Mouse (Mus musculus) layer of hippocampus, postnatal 14 days (tissue): ENCODE results near the gene Ap1g1. TPM values are rescaled to one million over a fixed set of nuclear protein-coding genes. Genes with fewer than 3 reads are reported as not detected.
"Not testable (repeated sequence)": the region's sequence is repeated elsewhere in the genome, so short reads cannot be mapped to it uniquely, and the experiment has no call there.

ENCODE experiments used
- DNase-seq, 2 experiments: peaks; one replicate each; pipeline ENCODE4 v3.0.0; 2021 to 2022; ENCODE audit warnings: low spot score in 2 of 2, mixed read lengths in 1 of 2
- total RNA-seq, 2 experiments: library from RNA; stranded (reverse); gene quantifications; 2 replicates each; pipeline ENCODE4 v1.2.3; 2021

Gene Ap1g1
- total RNA-seq, 2 experiments from 2014 or later: 85.2 to 88.6 TPM

DNA sequence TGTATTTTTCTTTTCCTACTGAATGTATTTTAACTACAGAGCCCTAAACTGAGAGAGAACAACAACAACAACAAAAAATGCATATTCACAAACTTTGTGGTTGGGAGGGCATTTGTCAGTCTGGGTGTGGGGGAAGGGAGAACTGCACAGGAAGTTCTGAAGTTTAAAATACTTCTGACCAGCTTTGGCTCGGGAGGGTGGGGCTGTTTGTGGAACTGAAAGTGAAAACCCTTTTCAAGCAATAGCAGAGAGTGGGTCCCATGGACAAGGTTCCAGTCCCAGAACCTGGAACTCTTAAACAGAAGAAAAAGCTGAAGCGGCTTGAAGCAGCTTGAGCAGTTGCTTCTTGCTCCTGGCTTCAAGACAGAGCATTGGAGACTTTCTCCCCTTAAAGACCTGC, 85.0 kb downstream of the Ap1g1 start:
- DNase-seq: peak in 1 of 2 experiments; percentile 17

DNA sequence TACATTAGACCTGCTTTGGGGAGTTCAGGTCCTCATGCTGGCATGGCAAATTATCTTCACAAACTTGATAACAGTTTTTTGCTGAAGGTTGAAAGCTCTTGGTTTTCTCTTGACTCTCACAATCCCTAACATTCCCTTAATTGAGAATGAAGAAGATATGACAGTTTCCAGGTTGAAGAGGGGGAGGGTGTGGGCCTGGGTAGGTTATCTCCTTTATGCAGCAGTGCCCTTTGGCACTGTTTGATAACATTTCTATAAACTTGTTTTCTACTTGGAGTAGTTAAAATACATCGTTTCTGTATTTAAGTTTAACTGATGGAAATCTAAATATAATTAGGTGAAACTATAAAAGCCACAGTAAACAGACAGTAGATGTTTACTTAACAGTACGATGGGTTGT, 86.4 kb downstream of the Ap1g1 start:
- no peak for DNase-seq

DNA sequence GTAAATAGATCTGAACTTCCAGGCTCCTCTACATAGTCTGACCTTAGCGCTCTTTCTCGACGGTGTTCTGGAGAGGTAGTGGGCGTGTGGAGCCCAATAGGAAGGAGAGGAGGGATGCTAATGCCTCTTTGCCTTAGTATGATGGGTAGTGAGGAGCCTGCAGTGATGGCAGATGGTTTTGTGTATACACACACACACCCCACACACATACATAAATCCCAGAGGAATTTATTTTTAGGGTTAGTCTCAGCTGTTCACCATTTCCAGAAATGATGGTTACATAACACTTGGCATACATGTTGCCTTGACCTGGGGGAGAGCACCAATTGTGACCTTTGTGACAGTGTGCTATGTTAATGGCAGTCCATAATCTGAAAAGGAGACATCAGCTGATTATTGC, 87.2 kb downstream of the Ap1g1 start:
- DNase-seq: peak; percentile 4 to 28

DNA sequence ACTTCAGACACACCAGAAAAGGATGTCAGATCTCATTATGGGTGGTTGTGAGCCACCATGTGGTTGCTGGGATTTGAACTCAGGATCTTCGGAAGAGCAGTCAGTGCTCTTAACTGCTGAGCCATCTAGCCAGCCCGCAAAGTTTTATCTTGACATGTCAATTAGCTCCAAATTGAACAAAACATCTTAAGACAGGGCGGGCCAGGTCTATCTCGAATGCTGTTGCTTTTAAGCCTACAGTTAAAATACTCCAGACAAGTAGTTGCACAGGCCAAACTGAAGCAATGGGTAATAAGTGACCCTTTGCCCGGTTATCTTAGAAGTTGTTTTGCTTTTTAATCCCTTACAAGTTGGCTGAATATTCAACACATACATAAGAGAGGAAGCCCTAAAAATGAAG, 88.3 kb downstream of the Ap1g1 start:
- no peak for DNase-seq

DNA sequence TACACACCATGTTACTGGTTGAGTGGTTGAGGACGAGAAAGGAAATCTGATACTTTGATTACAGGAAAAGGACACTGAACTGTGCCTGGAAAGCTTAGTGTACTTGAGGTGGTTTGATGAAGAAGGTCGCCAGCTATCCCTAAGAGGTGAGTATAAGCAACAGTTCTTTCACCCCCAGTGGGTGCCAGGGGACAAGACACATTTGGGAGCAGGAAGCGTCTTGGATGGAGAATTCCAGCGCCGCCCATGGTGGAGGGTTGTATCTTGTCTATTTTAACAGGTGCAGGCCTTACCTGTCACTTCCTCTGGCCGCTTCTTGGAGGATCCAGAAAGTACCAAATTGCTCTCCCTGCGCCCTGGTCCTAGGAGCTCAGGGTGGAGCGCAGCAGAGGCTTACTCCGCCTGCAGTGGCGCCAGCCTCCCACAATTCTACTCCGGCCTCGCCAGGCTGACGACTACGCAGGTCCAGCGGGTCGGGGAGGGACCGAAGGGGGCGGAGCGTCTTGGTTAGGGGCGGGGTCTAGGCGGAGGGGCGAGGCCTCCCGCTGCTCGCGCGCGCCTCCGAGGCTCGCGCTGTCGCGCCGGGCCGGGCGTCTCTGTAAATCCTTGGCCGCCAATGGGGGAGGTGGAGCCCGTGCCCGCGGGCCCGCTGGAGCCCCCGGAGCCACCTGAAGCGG, 89.8 kb downstream of the Ap1g1 start, which contains the start of gene Phlpp2:
Gene Phlpp2, plus strand, starts transcription at position 540 of the 677 bp plus-strand sequence.
- DNase-seq: peak; percentile 91 to 94

DNA sequence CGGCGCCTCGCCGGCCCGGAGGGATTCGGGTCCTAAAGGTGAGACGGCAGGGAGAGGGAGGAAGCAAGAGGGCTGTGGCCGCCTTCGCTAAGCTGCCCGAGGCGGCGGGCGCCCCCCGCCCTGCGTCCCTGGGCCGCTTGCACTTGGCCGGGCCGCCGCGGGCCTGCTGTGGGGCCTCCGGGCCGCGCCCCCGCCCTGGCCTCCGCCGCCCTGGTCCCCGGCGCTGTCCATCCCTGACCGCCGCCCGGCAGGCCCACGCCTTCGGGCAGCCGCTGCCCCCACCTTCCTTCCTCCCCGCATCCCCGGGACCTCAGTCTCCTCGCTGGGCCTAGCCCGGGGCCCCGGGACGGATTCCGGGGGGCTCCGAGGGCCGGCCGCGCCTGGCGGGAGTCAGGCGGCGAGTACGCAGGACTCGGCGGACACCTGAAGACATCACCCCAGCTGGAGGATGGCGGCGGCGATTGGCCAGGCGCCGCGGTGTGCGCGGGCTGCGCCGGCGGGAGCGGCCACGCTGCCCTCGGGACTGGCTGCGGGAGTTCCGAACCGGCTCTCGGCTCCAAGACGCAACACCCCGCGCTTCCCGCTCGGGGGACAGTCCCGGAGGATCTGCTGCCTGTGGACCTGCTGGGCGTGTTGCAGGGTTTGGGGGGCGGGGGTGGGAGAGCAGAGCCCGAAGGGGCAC, 90.5 kb downstream of the Ap1g1 start:
- DNase-seq: peak; percentile 24 to 43

DNA sequence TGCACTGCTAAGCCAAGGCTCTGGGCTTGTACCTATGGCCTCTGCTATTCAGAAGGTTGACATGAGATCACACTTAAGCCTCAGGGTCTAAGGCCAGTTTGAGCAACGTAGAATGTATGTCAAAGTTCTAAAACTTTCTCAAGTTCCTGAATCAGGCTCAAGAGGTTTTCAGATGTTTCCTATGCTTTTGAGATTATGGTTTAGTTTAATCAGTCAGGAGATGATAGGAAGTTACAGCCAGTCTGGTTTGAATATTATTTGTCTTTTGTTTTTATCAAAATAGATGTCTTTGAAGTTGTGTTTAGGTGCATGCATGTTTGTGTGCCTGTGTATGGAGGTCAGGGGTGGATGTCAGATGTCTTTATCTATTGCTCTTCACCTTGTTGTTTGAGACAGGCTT, 92.7 kb downstream of the Ap1g1 start:
- no peak for DNase-seq

DNA sequence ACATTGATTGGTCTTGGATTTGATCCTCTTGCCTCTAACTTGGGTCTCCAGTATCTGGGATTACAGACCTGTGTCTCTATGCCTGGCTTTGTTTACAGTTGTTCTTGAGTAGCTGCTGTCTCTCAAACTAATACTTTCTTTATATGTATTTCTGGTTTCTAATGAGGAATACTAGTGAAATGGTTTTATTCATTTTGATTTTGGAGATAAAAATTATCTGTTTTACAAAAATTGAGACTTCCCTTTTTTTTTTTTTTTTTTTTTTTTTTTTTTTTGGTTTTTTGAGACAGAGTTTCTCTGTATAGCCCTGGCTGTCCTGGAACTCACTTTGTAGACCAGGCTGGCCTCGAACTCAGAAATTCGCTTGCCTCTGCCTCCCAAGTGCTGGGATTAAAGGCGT, 95.4 kb downstream of the Ap1g1 start:
- not testable (repeated sequence) for DNase-seq

DNA sequence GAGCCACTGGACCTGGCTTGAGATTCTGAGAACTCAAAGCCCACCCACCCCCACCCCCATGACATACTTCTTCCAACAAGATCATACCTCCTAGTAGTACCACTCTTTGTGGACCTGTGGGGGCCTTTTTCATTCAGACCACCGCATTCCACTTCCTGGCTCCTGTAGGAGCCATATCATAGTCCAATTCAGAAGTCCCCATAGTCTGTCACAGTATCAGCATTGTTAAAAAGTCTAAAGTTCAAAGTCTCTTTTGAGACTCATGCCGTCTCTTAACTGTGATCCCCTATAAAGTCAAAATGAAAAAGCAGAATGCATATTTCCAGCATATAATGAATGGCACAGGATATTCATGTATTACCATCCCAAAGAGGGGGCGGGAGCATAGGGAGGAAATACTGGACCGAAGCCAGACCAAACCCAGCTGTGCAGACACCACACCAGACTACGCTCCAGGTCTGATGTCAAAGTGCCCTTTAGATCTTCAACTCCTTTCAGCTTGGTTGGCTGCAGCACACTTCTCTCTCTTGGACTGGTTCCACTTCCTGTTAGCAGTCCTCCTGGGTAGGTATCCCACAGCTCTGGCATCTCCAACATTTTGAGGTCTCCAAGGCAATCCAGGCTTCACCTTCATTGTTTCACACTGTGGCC, 101.8 kb downstream of the Ap1g1 start:
- no peak for DNase-seq

DNA sequence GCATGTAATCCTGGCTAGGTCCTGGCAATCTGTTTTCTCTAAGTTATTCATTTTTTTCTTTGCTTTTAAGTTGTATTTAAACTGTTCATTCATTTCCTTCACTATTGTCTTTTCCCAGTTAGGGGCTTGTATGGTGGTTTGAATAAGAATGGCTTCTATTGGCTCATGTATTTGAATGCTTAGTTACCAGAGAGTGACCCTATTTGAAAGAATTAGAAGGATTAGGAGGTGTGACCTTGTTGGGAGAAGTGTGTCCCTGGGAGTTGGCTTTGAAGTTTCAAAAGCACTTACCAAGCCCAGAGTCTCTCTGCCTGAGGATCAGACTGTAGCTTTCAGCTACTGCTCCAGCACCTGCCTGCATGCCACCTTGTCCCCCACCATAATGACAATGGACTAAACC, 106.9 kb downstream of the Ap1g1 start:
- no peak for DNase-seq

DNA sequence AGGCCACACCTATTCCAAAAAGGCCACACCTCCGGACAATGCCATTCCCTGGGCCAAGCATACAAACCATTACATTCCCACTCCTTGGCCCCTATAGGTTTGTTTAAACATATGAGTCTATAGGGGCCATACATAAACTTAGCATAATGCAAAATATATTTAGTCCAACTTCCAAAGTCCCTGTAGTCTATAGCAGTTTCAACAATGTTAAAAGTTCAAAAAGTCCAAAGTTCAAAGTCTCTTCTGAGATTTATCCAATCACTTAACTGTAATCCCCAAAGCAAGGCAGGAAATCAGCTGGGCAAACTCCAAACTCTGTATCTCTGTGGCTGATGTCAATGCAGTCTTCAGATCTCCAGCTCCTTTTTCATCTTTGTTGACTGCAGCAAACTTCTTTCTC, 110.9 kb downstream of the Ap1g1 start:
- no peak for DNase-seq

DNA sequence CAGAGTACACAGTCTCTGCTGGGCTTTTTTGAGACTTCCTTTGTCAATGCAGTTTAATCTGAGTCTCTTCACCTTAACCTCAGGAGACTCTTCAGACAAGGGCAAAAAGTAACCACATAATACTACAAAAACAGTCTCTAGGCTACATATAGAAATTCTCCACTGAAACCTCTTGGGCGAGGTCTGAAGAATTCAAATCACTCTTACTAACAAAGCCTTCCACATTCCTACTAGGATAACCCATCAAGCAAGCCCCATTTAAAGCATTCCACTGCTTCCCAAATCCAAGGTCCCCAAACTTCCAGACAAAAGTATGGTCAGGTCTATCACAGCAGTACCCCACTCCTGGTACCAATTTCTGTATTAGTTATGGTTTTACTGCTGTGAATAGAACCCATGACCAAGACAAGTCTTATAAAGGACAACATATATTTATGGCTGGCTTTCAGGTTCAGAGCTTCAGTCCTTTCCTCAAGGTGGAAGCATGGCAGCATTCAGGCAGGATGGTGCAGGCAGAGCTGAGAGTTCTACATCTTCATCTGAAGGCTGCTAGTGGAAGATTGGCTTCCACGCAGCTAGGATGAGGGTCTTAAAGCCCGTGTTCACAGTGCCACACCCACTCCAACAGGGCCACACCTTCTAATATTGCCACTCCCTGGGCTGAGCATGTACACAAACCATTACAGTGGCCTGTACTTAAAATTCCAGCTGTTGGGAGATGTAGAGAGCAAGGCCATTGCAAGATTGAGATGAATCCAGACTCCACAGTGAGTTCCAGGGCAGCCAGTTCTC, 112.6 kb downstream of the Ap1g1 start:
- DNase-seq: no peak

DNA sequence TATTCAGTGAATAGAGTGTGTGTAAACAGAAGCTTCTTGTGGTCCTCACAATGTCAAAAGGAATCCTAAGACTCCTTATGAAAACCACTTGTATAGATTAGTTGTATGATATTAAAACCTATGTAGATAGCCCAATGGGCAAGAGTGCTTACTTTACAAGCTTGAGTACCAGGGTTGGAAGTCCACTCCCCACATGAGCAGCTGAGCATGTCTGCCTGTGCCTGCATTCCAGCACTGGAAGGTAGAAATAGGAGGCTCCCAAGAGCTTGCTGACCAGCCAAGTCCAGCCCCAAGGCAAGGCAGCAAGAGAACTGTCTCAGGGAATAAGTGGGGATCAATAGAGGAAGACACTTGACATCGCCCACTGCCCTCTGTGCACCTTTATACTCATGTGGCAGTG, 116.3 kb downstream of the Ap1g1 start:
- no peak for DNase-seq

DNA sequence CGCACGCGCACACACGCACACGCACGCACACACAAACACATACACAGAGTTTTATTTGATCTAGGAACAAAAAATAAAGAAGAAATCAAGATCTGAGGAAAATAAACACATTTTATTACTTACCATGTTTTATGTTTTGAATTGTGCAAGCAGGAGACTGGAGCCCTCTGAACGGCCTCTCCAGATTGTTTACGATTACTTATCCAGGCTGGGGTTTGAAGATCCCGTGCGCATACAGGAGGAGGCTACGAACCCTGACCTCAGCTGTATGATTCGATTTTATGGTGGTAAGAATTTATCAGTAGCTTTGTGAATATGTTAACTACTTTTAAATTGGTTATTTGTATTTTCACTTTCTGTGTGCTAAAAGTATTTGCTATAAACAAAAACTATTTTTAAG, 117.0 kb downstream of the Ap1g1 start:
- DNase-seq: no peak

DNA sequence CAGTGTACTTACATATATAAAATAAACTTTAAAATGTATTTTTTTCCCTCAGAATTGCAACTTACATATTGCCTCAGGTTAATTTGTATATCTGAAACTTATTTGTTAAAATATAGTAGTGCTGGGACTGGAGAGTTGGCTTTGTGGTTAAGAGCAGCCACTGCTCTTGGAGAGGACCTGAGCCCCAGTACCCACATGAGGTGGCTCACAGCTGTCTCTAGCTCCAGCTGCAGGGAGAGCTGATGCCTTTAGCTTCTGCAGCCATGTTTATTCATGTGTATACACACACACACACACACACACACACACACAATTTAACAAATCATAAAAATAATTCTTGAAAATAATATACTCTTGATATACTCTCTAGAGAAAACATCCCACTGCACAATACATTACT, 124.0 kb downstream of the Ap1g1 start:
- no peak for DNase-seq

DNA sequence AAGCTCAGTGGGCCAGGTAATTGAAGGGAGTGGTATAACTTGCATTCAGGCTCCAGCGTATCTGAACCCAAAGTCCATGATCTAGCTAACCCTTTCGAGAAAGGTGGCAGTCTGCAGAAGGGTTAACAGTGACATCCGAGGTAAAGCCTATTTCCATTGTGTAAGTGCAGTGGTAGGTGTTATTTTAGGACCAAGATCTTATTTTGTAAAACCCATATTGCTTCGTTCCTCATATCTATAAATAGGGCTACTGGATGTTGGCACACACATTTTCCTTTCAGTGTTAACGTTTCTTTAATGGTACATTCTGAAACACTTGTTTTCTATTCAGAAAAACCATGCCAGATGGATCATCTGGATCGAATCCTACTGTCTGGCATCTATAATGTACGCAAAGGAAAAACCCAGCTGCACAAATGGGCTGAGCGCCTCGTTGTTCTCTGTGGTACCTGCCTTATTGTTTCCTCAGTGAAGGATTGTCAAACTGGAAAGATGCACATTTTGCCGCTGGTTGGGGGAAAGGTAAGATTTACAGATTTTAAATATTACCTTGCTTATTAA, 125.6 kb downstream of the Ap1g1 start:
- peak; percentile 22 to 74 for DNase-seq

DNA sequence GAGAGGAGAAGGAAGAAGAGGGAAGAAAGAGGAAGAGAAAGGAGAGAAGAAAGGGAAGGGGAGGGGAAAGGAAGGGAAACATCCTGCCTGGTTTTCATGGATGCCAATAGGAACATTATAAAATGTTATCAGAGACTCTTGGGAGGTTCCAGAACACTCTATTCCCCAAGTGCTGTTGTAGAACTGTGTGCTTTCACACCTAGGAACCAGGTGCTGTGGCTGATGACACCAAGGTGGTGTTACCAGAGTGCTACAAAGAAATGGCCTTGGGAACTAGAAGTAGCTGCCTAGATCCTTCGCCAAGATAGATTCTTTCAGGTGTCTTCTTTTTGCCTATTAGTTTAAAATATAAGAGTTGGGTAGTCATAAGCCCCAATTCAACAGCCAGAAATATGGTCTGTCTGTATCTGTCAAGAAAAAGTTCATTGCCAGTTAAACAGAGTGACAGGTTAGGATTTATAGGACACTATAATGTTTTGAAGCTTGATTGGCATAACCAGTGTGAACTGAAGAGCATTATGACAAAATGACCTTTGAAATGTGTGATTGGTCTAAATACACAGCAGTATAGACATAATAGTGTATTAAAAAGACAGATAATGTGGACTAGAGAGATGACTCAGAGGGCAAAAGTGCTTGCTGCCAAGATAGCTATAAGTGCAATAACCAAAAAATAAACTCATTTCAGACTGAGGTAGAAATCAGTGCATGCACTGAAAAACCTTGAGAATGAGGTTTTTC, 126.7 kb downstream of the Ap1g1 start:
- no peak for DNase-seq

DNA sequence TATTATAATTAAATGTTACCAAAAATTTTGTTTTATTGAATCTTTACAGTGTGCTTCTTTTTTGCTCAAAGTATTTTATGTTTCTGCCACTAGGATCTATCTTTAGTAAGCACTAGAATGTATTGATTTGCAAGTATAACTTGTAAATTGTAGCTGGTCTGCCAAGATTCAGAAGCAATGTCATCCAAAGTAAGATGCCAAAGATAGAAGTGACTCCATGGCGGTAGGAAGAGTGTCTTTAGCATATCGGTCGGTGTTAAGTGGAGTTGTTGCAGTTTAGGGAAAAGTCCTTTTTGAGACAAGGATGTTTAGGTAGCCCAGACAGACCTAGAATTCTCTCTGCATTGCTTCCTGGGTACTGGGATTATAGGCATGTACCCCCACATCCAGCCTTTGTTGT, 128.6 kb downstream of the Ap1g1 start:
- no peak for DNase-seq

DNA sequence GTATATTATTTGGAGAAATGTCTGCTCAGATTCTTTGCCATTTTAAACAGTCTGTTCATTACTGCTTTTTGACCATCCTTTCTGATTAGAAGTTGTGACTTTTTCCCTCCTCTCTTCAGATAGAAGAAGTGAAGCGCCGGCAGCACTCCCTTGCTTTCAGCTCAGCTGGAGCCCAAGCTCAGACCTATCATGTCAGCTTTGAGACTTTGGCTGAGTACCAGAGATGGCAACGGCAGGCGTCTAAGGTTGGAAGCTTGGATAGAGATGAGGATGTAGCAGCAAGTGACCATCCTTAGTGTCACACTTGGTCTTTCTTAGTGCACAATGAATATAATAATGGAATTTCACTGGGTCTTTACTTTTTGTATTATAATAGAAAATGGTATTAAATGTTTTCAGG, 129.0 kb downstream of the Ap1g1 start:
- DNase-seq: no peak
